Mouse (Mus musculus) cerebellum, adult 18-20 months (tissue): ENCODE results near the gene Gjc2.
A peak's percentile ranks its signal among the peaks of the same experiment; 100 is the strongest.

Experiments used
- DNase-seq, 2 experiments: peaks; one replicate each; pipeline ENCODE4 v3.0.0; 2021

Gjc2 gene

GRCm38 (mm10) chr11:59208153-59208831, 25.3 kb upstream of the Gjc2 start, which contains the start of gene 2310033P09Rik:
TSS of gene 2310033P09Rik (plus strand) at chr11:59208321.
- DNase-seq, result peak; percentile 90 to 97

DNA sequence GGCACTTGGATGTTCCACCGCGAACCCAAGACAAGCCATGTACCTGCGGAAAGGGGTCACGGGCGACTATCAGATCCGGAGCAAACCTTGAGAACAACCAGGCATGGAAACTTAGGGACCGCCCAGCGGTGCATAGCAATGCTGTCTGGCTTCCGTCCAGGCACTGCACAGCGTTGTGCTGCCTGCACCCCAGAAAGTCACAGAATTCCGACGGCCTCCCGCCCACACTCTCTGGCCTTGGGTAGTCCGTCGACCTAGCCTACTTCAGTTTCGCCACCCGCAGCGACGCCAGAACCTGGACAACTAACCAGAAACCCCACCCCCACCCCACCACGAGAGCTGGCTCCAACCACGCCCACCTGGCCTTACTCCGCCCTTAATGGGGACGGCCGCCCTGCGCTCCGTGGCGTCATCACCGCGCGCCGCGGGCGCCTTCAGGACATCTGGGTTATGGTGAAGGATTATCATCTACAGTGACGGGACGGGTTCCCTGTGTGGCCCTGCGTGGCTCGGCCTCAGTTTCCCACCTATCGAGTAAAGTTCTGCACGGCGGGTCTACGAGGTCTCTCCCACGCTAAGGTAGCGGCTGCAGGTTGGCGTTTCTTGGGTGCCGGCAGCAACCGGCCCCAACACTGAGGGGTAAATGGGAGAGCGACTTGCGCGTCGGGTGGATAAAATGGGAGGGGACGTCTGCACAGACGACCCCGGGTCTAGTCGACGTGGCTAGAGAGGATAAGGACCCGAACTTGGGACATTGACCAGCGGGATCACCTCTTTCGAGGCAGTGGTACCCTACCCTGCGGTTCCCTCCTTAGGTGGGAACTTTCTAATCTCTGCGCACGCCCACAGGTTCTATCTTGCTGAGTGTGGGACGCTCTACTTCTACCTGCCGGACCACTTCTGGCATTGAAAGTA, 19.3 kb upstream of the Gjc2 start, which contains the start of gene Mrpl55:
Gene Mrpl55 (plus strand): TSS at position 406 of the 915 bp plus-strand sequence.
- DNase-seq, result peak; percentile 93 to 95

GRCm38 (mm10) chr11:59201216-59202002, 18.4 kb upstream of the Gjc2 start:
- no peak for DNase-seq

DNA sequence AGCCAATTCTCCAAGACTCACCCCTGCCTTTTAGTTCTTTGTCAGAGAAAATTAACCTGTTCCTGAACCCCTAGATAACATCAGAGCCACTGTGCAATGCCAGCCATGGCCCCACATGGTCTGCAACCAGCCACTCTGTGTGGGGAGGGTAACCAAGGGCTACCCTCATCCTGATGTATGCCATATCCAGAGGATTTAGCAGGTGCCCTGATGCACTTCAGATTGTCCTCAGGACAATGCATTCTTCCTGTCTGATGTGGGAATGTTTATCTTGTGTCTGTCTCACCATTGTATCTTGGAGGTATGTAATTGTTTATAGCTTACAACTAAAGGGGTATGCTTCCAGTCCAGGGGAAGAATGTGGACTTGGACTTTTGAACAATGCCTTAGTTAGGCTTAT, 13.2 kb upstream of the Gjc2 start:
- DNase-seq, result no peak

DNA sequence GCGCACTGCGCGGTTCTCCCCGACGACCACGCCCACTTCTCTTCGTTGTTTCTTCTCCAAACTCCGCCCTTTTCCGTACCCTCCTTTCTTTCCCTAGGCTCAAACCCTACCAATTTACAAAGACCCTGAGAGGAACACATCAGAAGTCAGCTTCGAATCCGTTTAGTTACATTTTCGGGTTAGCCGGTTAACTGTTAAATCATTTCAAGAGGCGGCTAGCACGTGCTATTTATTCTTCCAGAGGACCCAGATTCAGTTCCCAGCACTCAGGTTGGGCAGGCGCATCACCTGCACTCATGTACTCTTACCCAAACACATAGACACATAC, 9.0 kb upstream of the Gjc2 start, which contains the start of gene Guk1:
Gene Guk1 (minus strand): TSS at position 154 of the 328 bp plus-strand sequence.
- no peak for DNase-seq

DNA sequence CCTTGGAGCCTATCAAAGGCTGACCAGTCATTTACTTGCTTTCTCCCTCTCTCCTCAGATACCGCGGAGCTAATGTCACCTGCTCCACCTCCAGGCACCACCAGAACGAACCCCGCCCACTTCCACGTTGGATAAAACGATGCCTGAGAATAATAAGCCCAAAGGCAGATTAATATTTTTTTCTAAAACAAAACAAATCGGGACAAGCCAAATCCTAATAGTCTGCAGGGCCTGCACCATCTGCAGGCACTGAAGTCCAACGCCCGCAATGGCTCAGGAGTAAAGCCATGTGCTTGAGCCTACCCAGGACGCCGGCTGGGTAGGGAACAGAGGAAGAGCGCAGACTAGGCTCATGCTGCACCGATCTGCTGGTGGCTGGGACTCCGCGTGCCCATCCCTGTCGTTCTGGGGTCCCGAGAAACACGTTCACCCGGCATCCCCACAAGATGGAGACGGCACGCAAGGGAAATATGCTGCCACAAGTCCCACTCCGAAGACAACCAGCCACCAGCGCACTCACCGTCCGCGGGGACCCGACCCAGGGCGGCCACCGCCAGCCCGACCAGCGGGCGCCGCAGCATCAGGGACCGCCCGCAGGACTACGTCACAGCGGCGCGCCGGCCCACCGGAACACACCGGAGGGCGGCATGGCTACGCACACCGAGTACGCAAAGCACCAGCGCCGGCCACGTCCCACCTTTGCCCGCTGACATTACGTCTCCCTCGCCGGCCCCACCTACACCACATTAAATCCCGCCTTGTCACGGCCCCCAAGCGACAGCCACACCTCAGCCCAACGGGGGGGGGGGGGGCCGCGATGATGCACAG, 8.4 kb upstream of the Gjc2 start:
- DNase-seq, result peak; percentile 91 to 92

DNA sequence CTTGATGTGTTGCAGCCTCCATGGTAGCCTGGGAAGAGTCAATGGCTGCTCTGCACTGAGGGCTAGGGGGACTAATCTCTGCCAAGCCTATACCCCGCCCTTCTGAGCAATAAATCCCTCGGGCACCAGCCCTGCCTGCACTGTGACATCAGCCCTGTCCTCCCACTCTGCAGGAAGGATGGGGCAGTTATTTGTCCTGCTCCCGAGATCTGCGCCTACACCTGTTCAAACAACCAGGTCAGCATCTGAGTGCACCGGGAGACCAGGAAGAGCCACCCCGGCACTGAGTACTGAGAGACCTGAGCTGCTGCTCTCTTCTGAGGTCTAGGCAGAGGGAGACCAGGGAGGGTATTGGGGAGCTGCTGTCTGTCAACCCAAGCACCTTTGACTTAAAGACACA, 4.7 kb upstream of the Gjc2 start:
- no peak for DNase-seq

- no peak for DNase-seq
Measured at GRCm38 (mm10) chr11:59185490-59185889, 2.5 kb upstream of the Gjc2 start.

- DNase-seq, result peak; percentile 56 to 62
Measured at GRCm38 (mm10) chr11:59183821-59184220, 808 bp upstream of the Gjc2 start.

- DNase-seq, result no peak
Measured at GRCm38 (mm10) chr11:59176921-59177320, 6.1 kb downstream of the Gjc2 start.

GRCm38 (mm10) chr11:59176475-59176874, 6.5 kb downstream of the Gjc2 start:
- DNase-seq, result no peak

GRCm38 (mm10) chr11:59174189-59174838, 8.7 kb downstream of the Gjc2 start:
- DNase-seq, result no peak

DNA sequence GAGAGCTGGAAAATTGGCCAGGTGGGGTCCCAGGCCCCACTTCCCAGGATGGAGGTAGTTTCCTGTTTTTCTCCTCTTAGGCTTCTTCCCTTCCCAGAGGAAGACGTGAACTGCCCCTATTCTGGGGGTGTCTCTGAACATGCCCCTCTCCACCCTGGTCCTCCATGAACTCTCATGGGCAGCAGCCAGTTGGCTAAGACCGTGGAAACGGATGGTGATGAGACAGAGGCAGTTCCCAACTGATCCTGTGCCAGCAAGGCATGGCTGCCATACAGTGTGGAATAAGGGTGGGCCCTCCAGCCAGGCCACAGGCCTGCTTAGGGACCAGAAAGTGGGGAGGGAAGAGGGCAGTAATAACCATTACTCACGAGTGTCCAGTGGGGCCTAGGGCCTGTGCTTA, 12.5 kb downstream of the Gjc2 start:
- DNase-seq, result no peak

GRCm38 (mm10) chr11:59169807-59170206, 13.2 kb downstream of the Gjc2 start:
- no peak for DNase-seq

- no peak for DNase-seq
Measured at GRCm38 (mm10) chr11:59165616-59166241, 17.3 kb downstream of the Gjc2 start.

GRCm38 (mm10) chr11:59164384-59164783, 18.6 kb downstream of the Gjc2 start:
- DNase-seq, result no peak

DNA sequence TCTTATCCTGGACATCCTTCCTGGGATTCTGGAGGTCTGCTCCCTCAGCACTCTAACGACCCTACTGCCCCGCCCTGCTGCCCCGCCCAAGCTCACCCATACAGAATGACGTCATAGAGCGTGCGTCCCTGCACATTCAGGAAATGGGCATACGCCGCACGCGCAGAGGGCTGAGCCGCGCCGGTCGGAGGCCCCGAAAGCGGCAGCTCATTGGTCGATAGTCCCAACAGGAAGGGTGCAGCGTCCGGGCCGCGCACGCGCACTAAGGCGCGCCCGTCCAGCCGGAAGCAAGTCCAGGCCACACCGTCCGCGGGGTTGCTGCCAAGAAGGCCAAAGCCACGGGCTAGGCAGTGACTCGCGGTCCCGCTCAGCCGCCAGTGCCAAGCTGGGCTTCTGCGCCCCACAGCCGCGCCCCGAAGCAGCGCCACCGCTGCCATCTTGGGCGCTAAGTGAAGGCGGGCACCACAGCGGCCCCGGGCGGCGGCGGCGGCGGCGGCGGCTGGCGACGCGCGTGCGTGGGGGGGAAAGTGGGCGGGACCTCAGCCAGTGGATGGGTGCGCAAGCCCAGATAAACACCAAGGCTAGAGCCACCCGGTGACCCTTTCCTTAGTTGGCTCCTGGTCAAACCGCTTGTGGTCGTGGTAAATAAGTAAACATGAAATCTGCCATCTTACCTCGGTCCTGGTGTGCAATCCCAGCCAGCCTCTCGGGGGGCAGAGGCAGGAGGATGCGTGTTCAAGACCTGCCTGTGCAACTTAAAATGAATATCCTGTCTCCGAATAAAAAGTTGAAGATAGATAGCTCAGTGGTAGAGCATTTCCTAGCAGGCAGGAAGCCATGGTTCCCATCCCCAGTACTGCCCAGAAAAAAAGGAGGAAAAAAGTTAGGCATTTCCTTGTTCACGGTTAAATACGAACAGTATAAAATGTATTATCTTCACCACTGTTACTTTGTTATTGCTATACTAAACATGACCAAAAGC, 19.5 kb downstream of the Gjc2 start, which contains the start of gene Iba57:
Gene Iba57 (minus strand): TSS at position 485 of the 982 bp plus-strand sequence.
- DNase-seq, result peak; percentile 99

GRCm38 (mm10) chr11:59162443-59163254, 20.4 kb downstream of the Gjc2 start:
- no peak for DNase-seq

- DNase-seq, result no peak
Measured at GRCm38 (mm10) chr11:59161398-59161797, 21.6 kb downstream of the Gjc2 start.
